Mouse (Mus musculus) limb, embryonic 13.5 days (tissue): ENCODE results near the gene Fxyd3. TPM values are rescaled to one million over a fixed set of nuclear protein-coding genes. Genes with fewer than 3 reads are reported as not detected.

Experiments
- ATAC-seq: fragments of 200-750 bp; cut with Nextera tagmentation; 2 replicates; pipeline ENCODE4 v1.8.0; 2017; ENCODE audit warnings: low read depth, moderate number of reproducible peaks, moderate TSS enrichment; ENCODE audit not compliant: low FRiP score
- H3K27ac ChIP-seq: fragments of 300-500 bp; sonication (generic); 2 replicates; pipeline ENCODE4 v1.5.1; 2015; ENCODE audit warnings: inconsistent platforms, mild to moderate bottlenecking, moderate library complexity
- H3K27me3 ChIP-seq: fragments of 300-500 bp; sonication (generic); 2 replicates; pipeline ENCODE4 v1.6.1; 2015; ENCODE audit warnings: mild to moderate bottlenecking, inconsistent platforms
- H3K36me3 ChIP-seq: fragments of 300-500 bp; sonication (generic); 2 replicates; pipeline ENCODE4 v1.6.1; 2015; ENCODE audit warnings: inconsistent platforms, mild to moderate bottlenecking, moderate library complexity
- H3K4me1 ChIP-seq: fragments of 300-500 bp; sonication (generic); 2 replicates; pipeline ENCODE4 v1.6.1; 2015; ENCODE audit warnings: inconsistent platforms
- H3K4me2 ChIP-seq: fragments of 300-500 bp; sonication (generic); replicated peaks from 2 replicates; pipeline ENCODE4 v1.6.1; 2015; ENCODE audit warnings: inconsistent platforms, mild to moderate bottlenecking, moderate library complexity
- H3K4me3 ChIP-seq: fragments of 300-500 bp; sonication (generic); 2 replicates; pipeline ENCODE4 v1.5.1; 2015; ENCODE audit warnings: moderate library complexity, mild to moderate bottlenecking, inconsistent platforms
- H3K9ac ChIP-seq: fragments of 300-500 bp; sonication (generic); 2 replicates; pipeline ENCODE4 v1.6.1; 2015; ENCODE audit warnings: mild to moderate bottlenecking, inconsistent platforms
- H3K9me3 ChIP-seq: fragments of 300-500 bp; sonication (generic); 2 replicates; pipeline ENCODE4 v1.6.1; 2016; ENCODE audit warnings: inconsistent platforms
- WGBS: fragments of 180-500 bp; shearing (Covaris S2); methylation state at CpG from one replicate; pipeline ENCODE4 v1.1.7; 2015; 5-methylcytosine and 5-hydroxymethylcytosine counted together
- polyA plus RNA-seq: library from polyadenylated mRNA; unstranded; fragments of >200 nt; fragmentation: Nextera tagmentation; extraction: Ambion mirVana; gene quantifications from 2 replicates; pipeline ENCODE4 v1.2.1, GENCODE M21; 2015

The Fxyd3 gene
- polyA plus RNA-seq, 1 experiment from 2014 or later = 34.8 TPM

DNA sequence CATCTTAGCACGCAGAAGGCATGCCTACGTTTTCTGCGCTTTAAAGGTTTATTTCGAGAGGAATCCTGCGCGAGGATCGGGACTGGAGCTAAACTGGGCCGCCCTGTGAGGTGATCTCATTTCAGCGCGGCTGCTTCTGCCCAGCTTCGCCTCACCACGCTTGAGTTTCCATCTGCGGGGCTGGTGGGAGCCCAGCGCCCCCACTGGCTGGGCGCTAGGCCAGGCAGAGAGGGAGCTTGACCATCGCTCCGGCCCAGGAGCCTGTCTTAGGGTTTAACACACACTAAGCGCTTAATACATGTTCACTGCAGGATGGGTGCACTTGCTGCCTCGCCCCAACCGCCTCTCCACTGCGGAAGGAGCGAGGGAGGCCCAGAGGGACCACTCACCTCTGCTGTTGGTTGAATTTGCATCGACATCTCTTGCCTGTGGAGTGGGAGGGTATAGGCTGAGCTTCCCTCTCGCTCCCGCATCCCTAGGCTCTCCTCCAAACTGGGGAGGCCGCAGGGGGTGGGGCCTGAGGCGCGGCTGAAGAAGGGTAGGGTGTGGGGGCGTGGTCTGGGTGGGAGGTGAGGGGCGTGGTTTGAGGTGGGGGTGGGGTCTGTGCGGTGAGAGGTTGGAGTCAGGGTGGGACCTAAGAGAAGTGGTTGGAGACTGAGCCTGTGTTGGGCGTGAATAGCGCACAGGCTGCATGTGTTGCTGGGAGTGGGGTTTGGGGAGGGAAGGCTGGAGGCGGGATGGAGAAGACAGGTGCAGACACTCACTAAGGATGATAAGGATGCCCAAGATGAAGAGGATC, 23.7 kb downstream of the Fxyd3 start:
- Histone ChIP-seq H3K36me3 (no peaks in the 10 kb centered on the region), H3K4me1 (peaks cover 65% of the 10 kb centered on the region), H3K27ac (no peak overlapping the region), H3K4me2 (peak overlapping the region; percentile 60), H3K4me3 (peak overlapping the region; percentile 35), H3K27me3 (peaks cover 71% of the 10 kb centered on the region), H3K9ac (no peak overlapping the region), H3K9me3 (no peaks in the 10 kb centered on the region)
- 2% methylated on average over 34 of the region's 34 CpGs for WGBS
- ATAC-seq = peak; percentile 13; the same call in 1 of the 2 replicates

- no peaks in the 10 kb centered on the region for H3K36me3 ChIP-seq
- H3K27me3 ChIP-seq = peaks cover 76% of the 10 kb centered on the region
- H3K4me1 ChIP-seq = peaks cover 65% of the 10 kb centered on the region
- peak overlapping the region; percentile 60 for H3K4me2 ChIP-seq
- no peaks in the 10 kb centered on the region for H3K9me3 ChIP-seq
- peak overlapping the region; percentile 35 for H3K4me3 ChIP-seq
- no peak overlapping the region for H3K9ac ChIP-seq
- WGBS = 3% methylated on average over 22 of the region's 22 CpGs
- ATAC-seq = no peak
- H3K27ac ChIP-seq = no peak overlapping the region
Observed at GRCm38 (mm10) chr7:31052251-31052635, 24.3 kb downstream of the Fxyd3 start.

GRCm38 (mm10) chr7:31051321-31052021, 25.0 kb downstream of the Fxyd3 start, which contains the start of gene Fxyd7:
Fxyd7 (minus strand) TSS chr7:31051467.
- Histone ChIP-seq H3K9ac (peak within 1 kb of the TSS; percentile 48; the same call in 1 of the 2 replicates), H3K27me3 (peaks cover 83% of the 10 kb centered on the region), H3K27ac (no peak within 1 kb of the TSS), H3K36me3 (no peaks in the 10 kb centered on the region), H3K4me1 (peaks cover 65% of the 10 kb centered on the region), H3K4me3 (peak within 1 kb of the TSS; percentile 35), H3K9me3 (no peaks in the 10 kb centered on the region), H3K4me2 (peak within 1 kb of the TSS; percentile 60)
- 2% methylated on average over 26 of the region's 28 CpGs for WGBS
- no peak for ATAC-seq

DNA sequence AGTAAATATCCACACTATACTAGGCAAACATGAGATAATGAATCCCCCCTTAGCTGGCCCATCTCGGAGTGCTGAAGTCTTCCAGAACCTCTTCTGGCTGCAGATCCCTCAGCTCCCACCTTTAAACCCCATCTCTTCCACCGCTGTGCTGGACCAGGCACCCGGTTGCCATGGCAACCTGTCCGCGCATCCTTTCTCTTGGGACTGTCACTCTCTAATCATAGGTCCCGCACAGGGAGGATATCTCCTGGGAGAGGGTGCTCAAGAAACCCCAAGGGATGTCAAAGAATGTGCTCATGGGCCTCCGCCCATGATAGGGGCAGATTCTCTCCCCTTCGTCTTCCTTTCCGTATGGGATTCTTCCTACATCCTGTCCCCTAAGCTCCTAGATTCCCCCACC, 25.6 kb downstream of the Fxyd3 start:
- 2% methylated on average over 9 of the region's 9 CpGs for WGBS
- H3K27ac ChIP-seq = no peak overlapping the region
- peak overlapping the region; percentile 60 for H3K4me2 ChIP-seq
- no peaks in the 10 kb centered on the region for H3K36me3 ChIP-seq
- H3K9me3 ChIP-seq = no peaks in the 10 kb centered on the region
- H3K4me1 ChIP-seq = peaks cover 65% of the 10 kb centered on the region
- H3K4me3 ChIP-seq = peak overlapping the region; percentile 35
- ATAC-seq = no peak
- H3K27me3 ChIP-seq = peaks cover 83% of the 10 kb centered on the region
- H3K9ac ChIP-seq = peak overlapping the region; percentile 48; the same call in 1 of the 2 replicates

DNA sequence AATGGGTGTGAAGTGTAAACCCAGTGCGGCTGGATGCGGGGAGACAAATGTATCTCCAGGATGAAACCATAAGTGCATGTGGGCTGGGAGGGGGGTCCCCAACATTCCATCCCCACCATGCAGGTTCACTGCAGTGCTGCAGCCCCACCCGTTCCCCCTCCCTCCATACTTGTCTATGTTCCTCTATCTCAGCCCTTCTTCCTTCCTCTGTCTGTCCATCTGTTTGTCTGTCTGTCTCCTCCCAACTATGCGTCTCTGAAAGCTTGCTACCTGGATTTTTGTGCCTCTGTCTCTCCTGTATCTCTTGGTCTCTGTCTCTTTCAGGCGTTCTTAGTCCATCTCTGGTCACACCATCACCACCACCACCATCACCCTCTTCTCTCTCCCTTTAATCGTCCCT, 26.0 kb downstream of the Fxyd3 start:
- ATAC-seq = no peak
- Histone ChIP-seq H3K4me2 (peak overlapping the region; percentile 60), H3K27me3 (peaks cover 86% of the 10 kb centered on the region), H3K4me1 (peaks cover 64% of the 10 kb centered on the region), H3K36me3 (no peaks in the 10 kb centered on the region), H3K9ac (peak overlapping the region; percentile 25; the same call in 1 of the 2 replicates), H3K9me3 (no peaks in the 10 kb centered on the region), H3K4me3 (peak overlapping the region; percentile 35), H3K27ac (no peak overlapping the region)
- 6% methylated on average over 6 of the region's 6 CpGs for WGBS

DNA sequence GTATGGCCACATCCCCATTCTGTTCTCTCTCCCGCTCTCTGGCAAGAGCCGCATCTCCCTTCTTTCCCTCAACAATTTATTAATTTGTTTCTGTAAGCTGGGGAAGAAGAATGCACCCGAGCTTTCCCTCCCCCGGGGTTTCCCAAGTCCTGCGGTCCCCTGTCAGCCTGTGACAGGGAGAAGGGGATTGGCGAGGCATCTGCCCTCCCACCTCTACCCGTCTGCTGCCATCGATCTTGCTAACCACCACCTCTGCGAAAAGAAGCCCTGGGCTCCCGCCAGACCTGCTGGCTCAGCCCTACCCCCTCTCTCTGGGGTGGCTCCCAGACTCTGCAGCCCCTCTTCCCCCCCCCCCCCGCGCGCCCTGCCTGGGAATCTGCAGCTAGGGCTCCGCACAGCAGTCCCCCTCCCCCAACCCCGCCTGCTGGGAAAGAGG, 26.6 kb downstream of the Fxyd3 start:
- Histone ChIP-seq H3K9me3 (no peaks in the 10 kb centered on the region), H3K4me3 (peak overlapping the region; percentile 35), H3K27ac (no peak overlapping the region), H3K9ac (peak overlapping the region; percentile 25; the same call in 1 of the 2 replicates), H3K4me2 (peak overlapping the region; percentile 60), H3K27me3 (peaks cover 91% of the 10 kb centered on the region), H3K4me1 (peaks cover 57% of the 10 kb centered on the region), H3K36me3 (no peaks in the 10 kb centered on the region)
- ATAC-seq = no peak
- 2% methylated on average over 13 of the region's 15 CpGs for WGBS

GRCm38 (mm10) chr7:31049135-31049845, 27.2 kb downstream of the Fxyd3 start:
- WGBS = 20% methylated on average over 5 of the region's 5 CpGs
- no peak overlapping the region for H3K27ac ChIP-seq
- H3K9ac ChIP-seq = no peak overlapping the region
- no peaks in the 10 kb centered on the region for H3K36me3 ChIP-seq
- H3K4me3 ChIP-seq = peak overlapping the region; percentile 35
- H3K9me3 ChIP-seq = no peaks in the 10 kb centered on the region
- no peak for ATAC-seq
- peaks cover 91% of the 10 kb centered on the region for H3K27me3 ChIP-seq
- H3K4me1 ChIP-seq = peaks cover 52% of the 10 kb centered on the region
- peak overlapping the region; percentile 60 for H3K4me2 ChIP-seq

- peak within 1 kb of the TSS; percentile 31 for H3K4me3 ChIP-seq
- ATAC-seq = no peak
- peaks cover 75% of the 10 kb centered on the region for H3K27me3 ChIP-seq
- no peaks in the 10 kb centered on the region for H3K36me3 ChIP-seq
- H3K27ac ChIP-seq = no peak within 1 kb of the TSS
- peaks cover 14% of the 10 kb centered on the region for H3K4me1 ChIP-seq
- peak within 1 kb of the TSS; percentile 61 for H3K4me2 ChIP-seq
- WGBS = 37% methylated on average over 10 of the region's 10 CpGs
- H3K9me3 ChIP-seq = no peaks in the 10 kb centered on the region
- peak within 1 kb of the TSS; percentile 51 for H3K9ac ChIP-seq
Observed at GRCm38 (mm10) chr7:31042431-31042910, 34.0 kb downstream of the Fxyd3 start, which contains the start of gene Fxyd5. Fxyd5 (minus strand) TSS chr7:31042481.

DNA sequence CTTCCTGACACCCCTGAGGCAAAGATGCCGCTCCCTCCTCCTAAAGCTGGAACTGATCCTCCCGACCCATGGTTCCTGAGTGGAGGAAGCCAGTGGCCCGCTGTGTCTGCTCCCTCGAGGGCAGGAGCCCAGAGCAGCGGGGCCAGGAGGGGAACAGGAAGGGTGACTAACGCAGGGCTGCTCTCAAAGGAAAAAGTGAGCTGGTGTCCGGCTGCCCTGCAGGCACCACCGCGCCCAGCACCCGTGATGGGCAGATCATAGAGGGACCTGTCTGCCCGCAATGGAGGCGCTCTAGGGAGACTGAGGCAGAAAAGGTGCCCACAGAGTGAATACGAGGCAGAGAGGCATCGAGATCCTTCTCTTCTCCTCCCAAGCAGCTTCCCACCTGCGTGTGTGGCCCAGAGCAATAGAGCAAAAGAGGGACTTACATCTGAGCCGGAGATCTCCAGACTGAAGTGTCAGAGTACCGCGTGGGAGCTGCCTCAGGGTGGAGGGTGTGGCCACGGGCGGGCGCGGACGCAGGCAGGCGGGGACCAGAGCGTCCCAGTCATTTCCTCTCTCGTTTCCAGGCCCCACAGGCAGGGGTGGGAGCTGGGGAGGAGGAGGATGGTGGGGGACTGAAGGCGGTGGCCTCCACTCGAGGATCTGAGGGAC, 34.7 kb downstream of the Fxyd3 start:
- H3K27ac ChIP-seq = no peak overlapping the region
- no peaks in the 10 kb centered on the region for H3K9me3 ChIP-seq
- peak overlapping the region; percentile 51 for H3K9ac ChIP-seq
- WGBS = 3% methylated on average over 28 of the region's 28 CpGs
- peak overlapping the region; percentile 61 for H3K4me2 ChIP-seq
- H3K4me3 ChIP-seq = peak overlapping the region; percentile 31
- peak; percentile 34; the same call in 1 of the 2 replicates for ATAC-seq
- H3K27me3 ChIP-seq = peaks cover 70% of the 10 kb centered on the region
- peaks cover 14% of the 10 kb centered on the region for H3K4me1 ChIP-seq
- no peaks in the 10 kb centered on the region for H3K36me3 ChIP-seq

- no peak for ATAC-seq
- 31% methylated on average over 8 of the region's 8 CpGs for WGBS
- Histone ChIP-seq H3K4me1 (peaks cover 14% of the 10 kb centered on the region), H3K27me3 (peaks cover 67% of the 10 kb centered on the region), H3K4me3 (no peak overlapping the region), H3K9ac (no peak overlapping the region), H3K27ac (no peak overlapping the region), H3K9me3 (no peaks in the 10 kb centered on the region), H3K36me3 (no peaks in the 10 kb centered on the region), H3K4me2 (no peak overlapping the region; the same call in 1 of the 2 replicates)
Observed at GRCm38 (mm10) chr7:31041023-31041407, 35.5 kb downstream of the Fxyd3 start.

GRCm38 (mm10) chr7:31040281-31041022, 36.1 kb downstream of the Fxyd3 start:
- Histone ChIP-seq H3K4me1 (peaks cover 14% of the 10 kb centered on the region), H3K9ac (no peak overlapping the region), H3K9me3 (no peaks in the 10 kb centered on the region), H3K27ac (no peak overlapping the region), H3K27me3 (peaks cover 63% of the 10 kb centered on the region), H3K36me3 (no peaks in the 10 kb centered on the region), H3K4me2 (no peak overlapping the region), H3K4me3 (no peak overlapping the region)
- 73% methylated on average over 12 of the region's 12 CpGs for WGBS
- no peak for ATAC-seq
